Mouse (Mus musculus) heart, embryonic 11.5 days (tissue): ENCODE results near the gene Gorasp1. TPM values are rescaled to one million over a fixed set of nuclear protein-coding genes. Genes with fewer than 3 reads are reported as not detected.

Source experiments
- ATAC-seq: fragments of 200-750 bp; cut with Nextera tagmentation; replicated peaks from 2 replicates; pipeline ENCODE4 v1.8.0; 2017; ENCODE audit warnings: moderate library complexity; ENCODE audit not compliant: insufficient number of reproducible peaks, low FRiP score, low TSS enrichment
- H3K27ac ChIP-seq: fragments of 300-500 bp; sonication (generic); 2 replicates; pipeline ENCODE4 v1.5.1; 2014; ENCODE audit warnings: mild to moderate bottlenecking, low read depth, low read length
- H3K27me3 ChIP-seq: fragments of 300-500 bp; sonication (generic); 2 replicates; pipeline ENCODE4 v1.6.1; 2014; ENCODE audit warnings: mild to moderate bottlenecking, low read length, mixed read lengths; ENCODE audit not compliant: control insufficient read depth, insufficient read depth
- H3K36me3 ChIP-seq: fragments of 300-500 bp; sonication (generic); 2 replicates; pipeline ENCODE4 v1.6.1; 2014; ENCODE audit warnings: mild to moderate bottlenecking, low read length, moderate library complexity, mixed read lengths; ENCODE audit not compliant: control insufficient read depth, insufficient read depth
- H3K4me1 ChIP-seq: fragments of 300-500 bp; sonication (generic); 2 replicates; pipeline ENCODE4 v1.6.1; 2014; ENCODE audit warnings: low read length; ENCODE audit not compliant: control insufficient read depth, insufficient read depth
- H3K4me2 ChIP-seq: fragments of 300-500 bp; sonication (generic); 2 replicates; pipeline ENCODE4 v1.6.1; 2014; ENCODE audit warnings: mild to moderate bottlenecking, moderate library complexity
- H3K4me3 ChIP-seq: fragments of 300-500 bp; sonication (generic); 2 replicates; pipeline ENCODE4 v1.5.1; 2014; ENCODE audit warnings: low read depth, low read length
- H3K9ac ChIP-seq: fragments of 300-500 bp; sonication (generic); 2 replicates; pipeline ENCODE4 v1.6.1; 2014; ENCODE audit warnings: mild to moderate bottlenecking, low read depth, low read length, moderate library complexity
- H3K9me3 ChIP-seq: fragments of 300-500 bp; sonication (generic); replicated peaks from 2 replicates; pipeline ENCODE4 v1.6.1; 2016; ENCODE audit warnings: low read length; ENCODE audit not compliant: control insufficient read depth
- WGBS: fragments of 180-500 bp; shearing (Covaris S2); extraction: QIAGEN DNeasy Blood & Tissue Kit; methylation state at CpG from one replicate; pipeline ENCODE4 v1.1.7; 2014; ENCODE audit not compliant: insufficient replicate concordance; 5-methylcytosine and 5-hydroxymethylcytosine counted together
- polyA plus RNA-seq: library from polyadenylated mRNA; unstranded; fragments of >200 nt; fragmentation: Nextera tagmentation; extraction: Ambion mirVana; gene quantifications from 2 replicates; pipeline ENCODE4 v1.2.1, GENCODE M21; 2014

The Gorasp1 gene
- polyA plus RNA-seq, 1 experiment from 2014 or later, result 18.0 TPM

GRCm38 (mm10) chr9:119887144-119887901 is 50.0 kb downstream of the Gorasp1 start:
- 67% methylated on average over 4 of the region's 4 CpGs for WGBS
- no peaks in the 10 kb centered on the region for H3K36me3 ChIP-seq
- ATAC-seq, result no peak
- no peaks in the 10 kb centered on the region for H3K27me3 ChIP-seq
- H3K4me1 ChIP-seq, result no peaks in the 10 kb centered on the region
- H3K4me3 ChIP-seq, result no peak overlapping the region
- no peak overlapping the region for H3K27ac ChIP-seq
- no peak overlapping the region for H3K4me2 ChIP-seq
- H3K9me3 ChIP-seq, result no peaks in the 10 kb centered on the region
- no peak overlapping the region for H3K9ac ChIP-seq

Other genes starting within 250 kb of the Gorasp1 start
- gene Scn10a, start 218.2 kb downstream of the Gorasp1 start, polyA plus RNA-seq, result 1.1 and 1.3 TPM in 2 replicates
- gene Scn11a, start 112.1 kb downstream of the Gorasp1 start, polyA plus RNA-seq, result 0.06 and 0.14 TPM in 2 replicates
- 39.9 and 49.5 TPM in 2 replicates for gene Wdr48, start 42.7 kb downstream of the Gorasp1 start, polyA plus RNA-seq
- 0.23 and 0.37 TPM in 2 replicates for gene Ttc21a, start within 50 bp of the Gorasp1 start, polyA plus RNA-seq
- gene Csrnp1, start 47.1 kb upstream of the Gorasp1 start, polyA plus RNA-seq, result 3.3 and 4.2 TPM in 2 replicates
- 38.2 and 64.5 TPM in 2 replicates for gene Xirp1, start 86.0 kb upstream of the Gorasp1 start, polyA plus RNA-seq
- gene Cx3cr1, start 132.3 kb upstream of the Gorasp1 start, polyA plus RNA-seq, result 2.3 and 3.1 TPM in 2 replicates
- gene Ccr8, start 154.5 kb upstream of the Gorasp1 start, polyA plus RNA-seq, result not detected in 2 replicates
- gene Slc25a38, start 172.8 kb upstream of the Gorasp1 start, polyA plus RNA-seq, result 35.4 and 40.5 TPM in 2 replicates
- gene Rpsa, start 190.1 kb upstream of the Gorasp1 start, polyA plus RNA-seq, result 1,140 and 1,315 TPM in 2 replicates
- not detected in 2 replicates for gene Mobp, start 212.1 kb upstream of the Gorasp1 start, polyA plus RNA-seq